Mouse (Mus musculus): ENCODE measurements around the gene Lrrc29.
A peak's percentile ranks its signal among the peaks of the same experiment; 100 is the strongest.
"Not testable (repeated sequence)": the region's sequence is repeated elsewhere in the genome, so short reads cannot be mapped to it uniquely, and the experiment has no call there.

The Lrrc29 gene

GRCm38 (mm10) chr8:105308428-105308827, 17.6 kb downstream of the Lrrc29 start:
- no peak for DNase-seq

DNA sequence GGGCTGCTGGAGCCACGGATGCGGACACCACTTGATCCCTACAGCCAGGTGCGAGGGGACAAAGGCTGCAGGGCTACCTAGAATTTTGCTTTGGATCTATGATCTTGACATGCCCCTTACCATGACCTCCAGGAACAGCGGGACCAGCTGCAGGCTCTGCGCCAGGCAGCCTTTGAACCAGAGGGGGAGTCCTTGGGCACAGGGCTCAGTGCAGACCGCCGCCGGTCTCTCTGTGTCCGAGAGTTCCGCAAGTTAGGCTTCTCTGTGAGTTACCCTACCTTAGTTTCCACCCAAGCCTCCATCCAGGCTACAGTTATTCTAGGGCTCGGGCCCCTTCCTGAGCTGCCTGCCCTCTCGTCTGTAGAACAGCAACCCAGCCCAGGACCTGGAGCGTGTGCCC, 18.4 kb downstream of the Lrrc29 start:
- no peak for DNase-seq

GRCm38 (mm10) chr8:105306146-105306691, 19.9 kb downstream of the Lrrc29 start:
- no peak for DNase-seq

DNA sequence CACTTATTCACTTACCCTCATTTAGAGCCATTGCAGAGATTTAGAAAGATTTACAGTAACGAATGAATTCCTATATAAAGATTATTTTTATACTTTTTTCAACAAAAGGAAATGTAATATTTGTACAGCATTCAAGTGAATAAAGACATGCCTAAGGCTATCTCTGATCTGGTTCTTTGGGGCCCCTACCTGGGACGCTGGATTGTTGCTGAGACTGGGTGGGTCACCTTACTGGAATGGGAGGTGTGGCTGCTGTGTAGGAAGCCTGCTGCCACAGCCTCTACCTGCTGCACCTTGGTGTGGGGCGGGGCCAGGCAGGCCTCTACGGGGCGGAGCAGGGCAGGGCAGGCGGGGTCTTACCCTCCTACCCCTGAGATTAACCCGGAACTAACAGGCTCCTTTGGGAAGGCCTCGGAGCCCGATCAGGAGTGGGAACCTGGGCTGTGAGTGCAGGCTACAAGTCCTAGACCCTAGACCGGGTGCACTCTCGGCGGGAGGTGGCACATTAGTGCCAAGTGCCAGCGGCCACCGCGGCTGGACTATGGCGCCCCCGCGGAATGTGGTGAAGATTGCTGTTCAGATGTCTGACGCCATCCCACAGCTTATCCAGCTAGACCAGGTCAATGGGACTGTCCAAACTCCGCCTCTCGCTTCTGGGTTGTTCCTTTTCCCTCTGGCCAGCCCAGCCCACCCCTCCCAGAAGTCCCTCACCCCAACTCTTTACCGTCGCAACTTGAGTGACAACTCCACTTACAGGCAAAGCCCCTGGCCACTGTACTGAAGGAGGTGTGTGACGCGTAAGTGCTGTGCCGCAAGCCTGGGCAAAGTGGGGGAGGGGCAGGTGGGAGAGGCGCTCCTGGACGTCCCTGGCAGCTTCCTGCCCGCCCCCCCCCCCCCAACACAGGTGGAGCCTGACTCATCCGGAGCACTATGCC, 20.6 kb downstream of the Lrrc29 start, which contains the start of gene Elmo3:
Gene Elmo3, plus strand, starts transcription at position 391 of the 935 bp plus-strand sequence.
- peak; percentile 72 for DNase-seq

GRCm38 (mm10) chr8:105304325-105305210, 21.5 kb downstream of the Lrrc29 start:
- no peak for DNase-seq

GRCm38 (mm10) chr8:105303874-105304273, 22.2 kb downstream of the Lrrc29 start:
- no peak for DNase-seq

- no peak for DNase-seq
These were observed 22.7 kb downstream of the Lrrc29 start for GRCm38 (mm10) chr8:105303396-105303795.

- no peak for DNase-seq
These were observed 26.1 kb downstream of the Lrrc29 start for GRCm38 (mm10) chr8:105299962-105300361.

GRCm38 (mm10) chr8:105298351-105299252, 27.5 kb downstream of the Lrrc29 start:
- peak; percentile 69 for DNase-seq

GRCm38 (mm10) chr8:105297511-105298192, 28.4 kb downstream of the Lrrc29 start, which contains the start of gene E2f4:
E2f4 (plus strand) TSS chr8:105297663.
- DNase-seq: peak; percentile 91

- no peak for DNase-seq
These were observed 30.0 kb downstream of the Lrrc29 start, which contains the start of gene Exoc3l for GRCm38 (mm10) chr8:105295895-105296573. Exoc3l (minus strand) TSS chr8:105296101.

- DNase-seq: no peak
These were observed 30.8 kb downstream of the Lrrc29 start for GRCm38 (mm10) chr8:105295256-105295655.

DNA sequence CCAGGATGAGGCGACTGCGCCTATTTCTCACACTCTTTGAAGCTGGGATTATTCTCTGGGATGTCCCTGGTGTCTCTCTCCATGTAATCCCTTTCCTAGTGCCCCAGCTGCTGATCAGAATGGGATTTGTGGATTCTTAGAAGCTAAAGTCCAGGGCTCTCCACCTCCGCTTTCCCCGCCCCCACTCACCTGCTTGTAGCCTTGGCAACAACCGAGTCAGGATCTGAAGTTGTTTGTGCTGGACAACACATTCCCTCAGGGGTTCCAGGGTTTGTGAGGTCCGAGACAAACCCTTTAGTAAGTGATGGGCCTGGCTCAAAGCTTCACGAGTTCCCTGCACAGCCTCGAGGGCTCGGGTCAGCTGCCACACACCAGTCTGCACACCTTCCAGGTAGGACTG, 31.3 kb downstream of the Lrrc29 start:
- no peak for DNase-seq

DNA sequence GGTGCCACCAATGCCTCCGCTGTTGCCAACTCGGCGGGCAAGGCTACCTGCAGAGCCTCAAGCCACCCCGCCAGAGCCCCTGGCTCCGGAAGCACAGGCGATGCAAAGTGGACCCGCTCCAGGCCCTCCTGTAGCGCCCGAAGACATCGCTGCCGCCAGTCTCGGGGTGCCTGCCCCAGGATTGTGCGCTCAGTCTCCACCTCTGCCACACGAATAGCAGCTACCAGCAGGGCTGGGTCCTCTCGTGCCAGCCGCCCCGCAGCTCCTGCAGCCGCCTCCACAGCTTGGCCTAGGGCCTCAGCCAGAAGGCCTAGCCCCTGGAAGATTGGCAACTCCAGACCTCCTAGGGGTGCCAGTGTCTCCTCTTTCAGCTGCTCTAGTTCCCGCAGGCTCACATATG, 32.7 kb downstream of the Lrrc29 start:
- DNase-seq: no peak

GRCm38 (mm10) chr8:105292471-105292870, 33.6 kb downstream of the Lrrc29 start:
- no peak for DNase-seq

GRCm38 (mm10) chr8:105291802-105292201, 34.3 kb downstream of the Lrrc29 start:
- DNase-seq: not testable (repeated sequence)

DNA sequence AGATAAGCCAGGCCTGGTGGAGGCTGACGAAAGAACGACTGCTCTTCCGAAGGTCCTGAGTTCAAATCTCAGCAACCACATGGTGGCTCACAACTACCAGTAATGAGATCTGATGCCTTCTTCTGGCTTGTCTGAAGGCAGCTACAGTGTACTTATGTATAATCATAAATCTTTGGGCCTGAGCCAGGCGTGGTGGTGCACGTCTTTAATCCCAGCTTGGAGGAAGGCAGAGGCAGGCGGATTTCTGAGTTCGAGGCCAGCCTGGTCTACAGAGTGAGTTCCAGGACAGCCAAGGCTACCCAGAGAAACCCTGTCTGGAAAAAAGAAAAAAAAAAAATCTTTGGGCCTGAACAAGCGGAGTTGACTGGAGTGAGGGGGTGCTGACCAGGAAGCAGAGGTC, 34.7 kb downstream of the Lrrc29 start:
- not testable (repeated sequence) for DNase-seq

DNA sequence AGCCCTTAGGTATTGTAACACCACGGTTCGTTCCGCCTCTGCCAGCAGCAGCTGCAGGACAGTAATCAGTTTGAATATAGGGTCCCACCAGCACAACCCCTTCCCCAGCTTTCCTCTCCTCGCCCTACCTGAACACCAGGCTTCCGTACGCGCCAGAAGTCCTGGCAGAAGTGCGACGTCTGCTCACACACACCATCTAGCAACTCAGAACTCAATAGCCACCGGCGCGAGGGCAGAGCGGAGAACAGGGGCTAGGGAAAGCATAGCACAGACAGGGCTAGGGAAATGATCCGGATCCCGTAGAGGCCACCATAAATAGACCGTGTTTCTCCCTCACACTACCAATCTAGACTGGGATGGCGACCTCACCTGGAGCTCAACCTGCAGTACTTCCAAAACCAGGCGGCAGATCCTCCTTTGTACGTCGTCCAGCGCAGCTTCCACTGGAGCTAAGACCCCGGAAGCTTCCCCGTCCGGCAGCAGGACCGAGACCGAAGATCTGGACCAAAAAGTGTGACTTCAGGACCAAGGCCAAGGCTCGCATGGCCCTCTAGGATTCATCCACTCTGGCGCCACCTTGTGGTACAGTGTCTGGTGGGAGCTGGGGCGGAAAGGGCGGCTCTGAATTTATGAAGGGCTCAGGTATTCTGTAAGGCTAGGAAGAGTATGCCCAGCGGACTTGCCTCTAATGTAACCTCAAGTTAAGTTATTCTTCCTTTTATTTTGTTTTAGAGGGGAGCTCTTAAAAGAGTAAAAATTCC, 35.3 kb downstream of the Lrrc29 start:
- peak; percentile 98 for DNase-seq

GRCm38 (mm10) chr8:105289805-105290460, 36.1 kb downstream of the Lrrc29 start, which contains the start of gene 4931428F04Rik:
4931428F04Rik (minus strand) TSS chr8:105289864.
- peak; percentile 77 for DNase-seq

Data from thymus, postnatal 4 days (tissue).